8 mouse cellular contexts compared by ENCODE assay signal in genomic region chr11:29246883-29247650, GRCm38 (mm10). TPM values are rescaled to one million over a fixed set of nuclear protein-coding genes. Genes with fewer than 3 reads are reported as not detected.
DNase-seq lines count a peak whose midpoint lies in the region; ATAC-seq and TF ChIP-seq lines count a peak whose summit lies in the region.

Gene Cfap36 (minus strand): TSS chr11:29247409.

- no peak for TF ChIP-seq CTCF in G1E (IDR thresholded peaks at IDR 0.05; ENCODE audit: low read depth, low read length)
- TF ChIP-seq CTCF in layer of hippocampus, adult 2 months (conservative IDR thresholded peaks at IDR 0.05), result 0 out of 2 replicates have a peak, but pooled peaks have one; percentile 13
- no peak for TF ChIP-seq CTCF in lung, embryonic 14.5 days (IDR thresholded peaks at IDR 0.05; ENCODE audit: low read depth)
- TF ChIP-seq CTCF in olfactory bulb, adult 2 months (IDR thresholded peaks at IDR 0.05; ENCODE audit: insufficient read depth, low read depth, low read length), result no peak
- TF ChIP-seq CTCF in thymus, adult 2 months (IDR thresholded peaks at IDR 0.05; ENCODE audit: borderline replicate concordance, control insufficient read depth, extremely low read depth, insufficient read depth, low read length, poor library complexity), result no peak

- H3K27ac ChIP-seq in forebrain, embryonic 16.5 days (ENCODE audit: low read length), result peak within 1 kb of the TSS; percentile 80
- H3K27ac ChIP-seq in layer of hippocampus, adult 2 months, result peak within 1 kb of the TSS; percentile 90
- H3K27ac ChIP-seq in lung, embryonic 14.5 days (ENCODE audit: low read depth), result peak within 1 kb of the TSS; percentile 62
- H3K27ac ChIP-seq in olfactory bulb, adult 2 months (ENCODE audit: insufficient read depth, low read depth, low read length), result peak within 1 kb of the TSS; percentile 31
- H3K27ac ChIP-seq in thymus, adult 2 months (ENCODE audit: control insufficient read depth, insufficient read depth, low read length), result peak within 1 kb of the TSS; percentile 2; the same call in 1 of the 2 replicates

- peak within 1 kb of the TSS; percentile 73 for H3K9ac ChIP-seq in forebrain, embryonic 16.5 days (replicated peaks; ENCODE audit: low read depth, low read length)
- H3K9ac ChIP-seq in lung, embryonic 14.5 days, result peak within 1 kb of the TSS; percentile 56

- peak; percentile 99 for ATAC-seq in G1E (ENCODE audit: extremely low read depth, insufficient number of reproducible peaks, low FRiP score, poor library complexity, severe bottlenecking)
- ATAC-seq in forebrain, embryonic 16.5 days, result peak; percentile 100
- ATAC-seq in lung, embryonic 14.5 days (ENCODE audit: insufficient read depth), result peak; percentile 100

- WGBS in forebrain, embryonic 16.5 days, result under 1% methylated on average over 53 of the region's 53 CpGs
- WGBS in lung, embryonic 14.5 days, result under 1% methylated on average over 53 of the region's 53 CpGs
- under 1% methylated on average over 53 of the region's 53 CpGs for whole genome bisulfite sequencing in olfactory bulb, adult 2 months
- under 1% methylated on average over 53 of the region's 53 CpGs for WGBS in thymus, adult 2 months

- peak within 1 kb of the TSS; percentile 58 for H3K4me2 ChIP-seq in forebrain, embryonic 16.5 days (ENCODE audit: low read length)
- peak within 1 kb of the TSS; percentile 84 for H3K4me2 ChIP-seq in lung, embryonic 14.5 days

- TF ChIP-seq POLR2A in olfactory bulb, adult 2 months (IDR thresholded peaks at IDR 0.05; ENCODE audit: insufficient read depth, low read depth, low read length), result peak; percentile 50; the same call in 1 of the 2 replicates
- 0 out of 2 replicates have a peak, but pooled peaks have one; percentile 9 for TF ChIP-seq POLR2A in thymus, adult 2 months (IDR thresholded peaks at IDR 0.05; ENCODE audit: control insufficient read depth, extremely low read depth, insufficient read depth, low read length, poor library complexity)

- no peaks in the 10 kb centered on the region for H3K9me3 ChIP-seq in G1E (replicated peaks)
- no peaks in the 10 kb centered on the region for H3K9me3 ChIP-seq in forebrain, embryonic 16.5 days (ENCODE audit: control insufficient read depth, low read length)
- H3K9me3 ChIP-seq in lung, embryonic 14.5 days (ENCODE audit: low read depth, low read length), result no peaks in the 10 kb centered on the region

- H3K36me3 ChIP-seq in G1E (replicated peaks), result peaks cover 22% of the 10 kb centered on the region
- H3K36me3 ChIP-seq in forebrain, embryonic 16.5 days (ENCODE audit: control insufficient read depth, insufficient read depth), result peaks cover 2% of the 10 kb centered on the region; the same call in 1 of the 2 replicates
- peaks cover 14% of the 10 kb centered on the region for H3K36me3 ChIP-seq in lung, embryonic 14.5 days (ENCODE audit: insufficient read depth)
- no peaks in the 10 kb centered on the region for H3K36me3 ChIP-seq in thymus, adult 2 months (ENCODE audit: control insufficient read depth, insufficient read depth, low read length)

- intact Hi-C loops in heart, postnatal 36 days (cut with DNase I), result loop anchor here (5.0 kb wide), 1 partner anchor 125 kb away; the partner anchor contains the start of gene Ccdc88a

- peaks cover 18% of the 10 kb centered on the region for H3K4me1 ChIP-seq in G1E (ENCODE audit: insufficient read depth, low read depth, low read length)
- peaks cover 17% of the 10 kb centered on the region for H3K4me1 ChIP-seq in forebrain, embryonic 16.5 days (replicated peaks; ENCODE audit: control insufficient read depth, insufficient read depth, low read length)
- peaks cover 7% of the 10 kb centered on the region; the same call in 1 of the 2 replicates for H3K4me1 ChIP-seq in lung, embryonic 14.5 days (ENCODE audit: insufficient read depth)
- peaks cover 4% of the 10 kb centered on the region; the same call in 1 of the 2 replicates for H3K4me1 ChIP-seq in olfactory bulb, adult 2 months (ENCODE audit: control insufficient read depth, insufficient read depth, low read length)
- peaks cover 4% of the 10 kb centered on the region for H3K4me1 ChIP-seq in thymus, adult 2 months (replicated peaks; ENCODE audit: control insufficient read depth, insufficient read depth, low read length)

- H3K4me3 ChIP-seq in G1E (ENCODE audit: low read depth, low read length), result peak within 1 kb of the TSS; percentile 90
- H3K4me3 ChIP-seq in forebrain, embryonic 16.5 days (replicated peaks; ENCODE audit: low read length), result peak within 1 kb of the TSS; percentile 74
- peak within 1 kb of the TSS; percentile 90 for H3K4me3 ChIP-seq in layer of hippocampus, adult 2 months
- H3K4me3 ChIP-seq in lung, embryonic 14.5 days (ENCODE audit: low read depth, low read length), result peak within 1 kb of the TSS; percentile 59
- peak within 1 kb of the TSS; percentile 72 for H3K4me3 ChIP-seq in olfactory bulb, adult 2 months (ENCODE audit: insufficient read depth, low read depth, low read length)
- H3K4me3 ChIP-seq in thymus, adult 2 months (ENCODE audit: control insufficient read depth, insufficient read depth, low read length), result peak within 1 kb of the TSS; percentile 93

- no peaks in the 10 kb centered on the region for H3K27me3 ChIP-seq in G1E (ENCODE audit: insufficient read depth, low read length)
- no peaks in the 10 kb centered on the region for H3K27me3 ChIP-seq in forebrain, embryonic 16.5 days (replicated peaks; ENCODE audit: control insufficient read depth, insufficient read depth, low read length)
- no peaks in the 10 kb centered on the region for H3K27me3 ChIP-seq in lung, embryonic 14.5 days (ENCODE audit: insufficient read depth, low read length)
- no peaks in the 10 kb centered on the region for H3K27me3 ChIP-seq in thymus, adult 2 months (ENCODE audit: control insufficient read depth, insufficient read depth, low read length)

- peak; percentile 98 for DNase-seq in G1E (ENCODE audit: low spot score)
- peak; percentile 90 to 96 for DNase-seq in cerebellum, adult 18-20 months
- DNase-seq in heart, postnatal 36 days, result peak; percentile 81 to 84
- DNase-seq in layer of hippocampus, adult 2 months (ENCODE audit: low spot score in 2 of 2), result peak; percentile 84 to 96
- DNase-seq in lung, embryonic 14.5 days, result peak; percentile 98
- peak; percentile 86 for DNase-seq in thymus, adult 2 months

RNA-seq across cellular contexts. Expression of gene Cfap36, which starts in this region (rescaled TPM):
- 49.1 and 51.7 TPM in 2 replicates for total RNA-seq in G1E (2014; fragmentation: Nextera tagmentation)
- 61.6 and 70.4 TPM in 2 replicates for total RNA-seq in G1E (2017)
- 32.9 and 36.1 TPM in 2 replicates for polyA plus RNA-seq in G1E (2012)
- 93.3 and 111 TPM in 2 replicates for polyA plus RNA-seq in forebrain, embryonic 16.5 days (2015; fragmentation: Nextera tagmentation; extraction: Ambion mirVana)
- total RNA-seq in heart, postnatal 36 days (2021), result 10 to 100 TPM; 13.9 to 19.0 TPM
- total RNA-seq in layer of hippocampus, adult 2 months (2021), result 100 to 1,000 TPM; 130 to 132 TPM
- 57.9 and 58.7 TPM in 2 replicates for polyA plus RNA-seq in lung, embryonic 14.5 days (2014; fragmentation: Nextera tagmentation; extraction: Ambion mirVana)
- polyA plus RNA-seq in olfactory bulb, adult 2 months (2012; ENCODE audit: insufficient read depth, insufficient read length, low replicate concordance, missing spikeins), result 308 TPM in 1 of 2 replicates, not detected in the other
- 5.6 and 6.6 TPM in 2 replicates for polyA plus RNA-seq in thymus, adult 2 months (2012; rRNA removed)

Comparison
In these comparisons a context has a peak if more than half of its experiments do, and no peak if none do; other contexts are left out.
1. Peak in every context shown above with its lines: DNase-seq, ATAC-seq, H3K4me3 ChIP-seq and H3K27ac ChIP-seq.
2. H3K27ac ChIP-seq: peak in every context shown above with its lines; median percentile 90 in layer of hippocampus, adult 2 months; 80 in forebrain, embryonic 16.5 days; 62 in lung, embryonic 14.5 days; 31 in olfactory bulb, adult 2 months; 2 in thymus, adult 2 months.